Mouse (Mus musculus): ENCODE measurements around the gene Bcam. TPM values are rescaled to one million over a fixed set of nuclear protein-coding genes. Genes with fewer than 3 reads are reported as not detected.

The Bcam gene
- polyA plus RNA-seq, 1 experiment: 4.5 TPM

- Histone ChIP-seq H3K4me1 (ENCODE audit: control insufficient read depth, insufficient read depth, low read length) (peaks cover 23% of the 10 kb centered on the region), H3K4me3 (ENCODE audit: control insufficient read depth, low read depth, low read length) (no peak overlapping the region), H3K36me3 (ENCODE audit: control insufficient read depth, insufficient read depth, low read length) (no peaks in the 10 kb centered on the region), H3K27ac (ENCODE audit: control insufficient read depth, insufficient read depth, low read depth, low read length) (no peak overlapping the region), H3K27me3 (ENCODE audit: control insufficient read depth, insufficient read depth, low read length) (no peaks in the 10 kb centered on the region)
- no peak for TF ChIP-seq CTCF (IDR thresholded peaks at IDR 0.05; ENCODE audit: control insufficient read depth, insufficient read depth, insufficient replicate concordance, low read depth, low read length)
- TF ChIP-seq POLR2A (IDR thresholded peaks at IDR 0.05; ENCODE audit: control insufficient read depth, low read depth, low read length): no peak
Observed at GRCm38 (mm10) chr7:19753587-19753986, 17.2 kb downstream of the Bcam start.

GRCm38 (mm10) chr7:19752652-19753051 is 18.2 kb downstream of the Bcam start:
- TF ChIP-seq CTCF (IDR thresholded peaks at IDR 0.05; ENCODE audit: control insufficient read depth, insufficient read depth, insufficient replicate concordance, low read depth, low read length) (no peak), POLR2A (IDR thresholded peaks at IDR 0.05; ENCODE audit: control insufficient read depth, low read depth, low read length) (no peak)
- no peaks in the 10 kb centered on the region for H3K36me3 ChIP-seq (ENCODE audit: control insufficient read depth, insufficient read depth, low read length)
- no peak overlapping the region for H3K4me3 ChIP-seq (ENCODE audit: control insufficient read depth, low read depth, low read length)
- no peaks in the 10 kb centered on the region for H3K27me3 ChIP-seq (ENCODE audit: control insufficient read depth, insufficient read depth, low read length)
- H3K27ac ChIP-seq (ENCODE audit: control insufficient read depth, insufficient read depth, low read depth, low read length): no peak overlapping the region
- H3K4me1 ChIP-seq (ENCODE audit: control insufficient read depth, insufficient read depth, low read length): peaks cover 31% of the 10 kb centered on the region

DNA sequence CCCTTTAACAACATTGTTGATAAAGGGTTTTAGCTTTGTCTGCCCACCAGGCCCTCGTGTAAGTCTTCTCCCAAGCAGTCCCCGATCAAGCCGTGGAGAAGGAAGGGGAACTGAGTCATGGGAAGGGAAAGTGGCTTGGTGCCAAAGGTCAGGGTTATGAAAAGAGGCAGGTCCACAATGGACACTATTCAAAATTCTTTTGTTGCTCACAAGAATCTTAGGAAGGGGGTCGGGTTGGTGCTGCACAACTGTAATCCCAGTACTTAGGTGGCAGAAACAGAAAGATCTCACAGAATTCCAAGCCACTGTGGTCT is 19.8 kb downstream of the Bcam start:
- Histone ChIP-seq H3K27me3 (ENCODE audit: control insufficient read depth, insufficient read depth, low read length) (no peaks in the 10 kb centered on the region), H3K4me3 (ENCODE audit: control insufficient read depth, low read depth, low read length) (no peak overlapping the region), H3K4me1 (ENCODE audit: control insufficient read depth, insufficient read depth, low read length) (peaks cover 40% of the 10 kb centered on the region), H3K36me3 (ENCODE audit: control insufficient read depth, insufficient read depth, low read length) (no peaks in the 10 kb centered on the region), H3K27ac (ENCODE audit: control insufficient read depth, insufficient read depth, low read depth, low read length) (peak overlapping the region; percentile 44)
- no peak for TF ChIP-seq CTCF (IDR thresholded peaks at IDR 0.05; ENCODE audit: control insufficient read depth, insufficient read depth, insufficient replicate concordance, low read depth, low read length)
- no peak for TF ChIP-seq POLR2A (IDR thresholded peaks at IDR 0.05; ENCODE audit: control insufficient read depth, low read depth, low read length)

DNA sequence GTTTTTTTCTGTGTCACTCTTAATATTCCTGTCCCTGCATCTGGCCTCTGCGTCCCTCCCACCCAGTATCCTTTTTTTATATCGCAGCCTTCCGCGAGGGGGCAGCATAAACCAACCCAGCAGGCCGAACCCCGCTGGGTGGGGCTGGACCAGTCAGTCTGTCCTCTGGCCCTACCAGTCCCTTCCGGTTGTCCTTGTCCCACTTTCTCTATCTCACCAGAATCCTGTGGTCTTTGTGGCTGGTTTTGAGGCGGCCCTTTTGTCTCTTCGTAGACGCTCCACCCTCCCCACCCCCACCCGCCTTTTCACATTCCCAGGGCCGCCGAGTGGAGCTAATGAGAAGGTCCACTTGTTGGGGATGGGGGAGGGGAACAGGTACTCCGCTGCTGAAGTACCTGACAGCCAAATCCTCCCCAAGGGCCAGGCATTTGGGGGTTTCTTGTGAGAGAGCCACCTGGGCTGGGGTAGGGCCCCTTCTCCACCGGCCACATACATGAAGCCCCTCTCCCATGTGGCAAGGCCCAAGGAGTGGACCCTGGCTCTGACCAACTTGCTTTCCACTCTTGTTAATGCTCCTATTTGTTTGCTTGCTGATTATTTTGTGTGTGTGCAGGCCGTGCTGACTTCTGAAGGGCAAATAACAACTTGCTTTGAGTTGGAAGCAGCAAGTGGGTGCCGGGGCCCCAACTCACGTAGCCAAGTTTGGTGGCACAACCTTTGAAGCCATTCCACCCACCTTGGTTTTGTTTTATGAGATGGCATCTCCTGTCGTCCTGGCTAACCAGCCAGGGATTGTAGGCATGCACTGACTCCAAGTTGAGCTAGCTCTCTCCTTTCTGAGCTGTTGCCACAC is 20.4 kb downstream of the Bcam start, which contains the start of gene Nectin2:
Nectin2 (minus strand) TSS at position 267 of the 853 bp plus-strand sequence.
- Histone ChIP-seq H3K4me1 (ENCODE audit: control insufficient read depth, insufficient read depth, low read length) (peaks cover 40% of the 10 kb centered on the region), H3K27me3 (ENCODE audit: control insufficient read depth, insufficient read depth, low read length) (no peaks in the 10 kb centered on the region), H3K4me3 (ENCODE audit: control insufficient read depth, low read depth, low read length) (peak within 1 kb of the TSS; percentile 85), H3K27ac (ENCODE audit: control insufficient read depth, insufficient read depth, low read depth, low read length) (peak within 1 kb of the TSS; percentile 50), H3K36me3 (ENCODE audit: control insufficient read depth, insufficient read depth, low read length) (no peaks in the 10 kb centered on the region)
- TF ChIP-seq POLR2A (IDR thresholded peaks at IDR 0.05; ENCODE audit: control insufficient read depth, low read depth, low read length): no peak
- peak; percentile 67; the same call in 1 of the 2 replicates for TF ChIP-seq CTCF (IDR thresholded peaks at IDR 0.05; ENCODE audit: control insufficient read depth, insufficient read depth, insufficient replicate concordance, low read depth, low read length)

- peak overlapping the region; percentile 85 for H3K4me3 ChIP-seq (ENCODE audit: control insufficient read depth, low read depth, low read length)
- no peak; the same call in 1 of the 2 replicates for TF ChIP-seq POLR2A (IDR thresholded peaks at IDR 0.05; ENCODE audit: control insufficient read depth, low read depth, low read length)
- TF ChIP-seq CTCF (IDR thresholded peaks at IDR 0.05; ENCODE audit: control insufficient read depth, insufficient read depth, insufficient replicate concordance, low read depth, low read length): peak; percentile 91
- no peaks in the 10 kb centered on the region for H3K27me3 ChIP-seq (ENCODE audit: control insufficient read depth, insufficient read depth, low read length)
- no peaks in the 10 kb centered on the region for H3K36me3 ChIP-seq (ENCODE audit: control insufficient read depth, insufficient read depth, low read length)
- peak overlapping the region; percentile 58 for H3K27ac ChIP-seq (ENCODE audit: control insufficient read depth, insufficient read depth, low read depth, low read length)
- H3K4me1 ChIP-seq (ENCODE audit: control insufficient read depth, insufficient read depth, low read length): peaks cover 45% of the 10 kb centered on the region
Observed at GRCm38 (mm10) chr7:19749389-19750216, 21.2 kb downstream of the Bcam start.

DNA sequence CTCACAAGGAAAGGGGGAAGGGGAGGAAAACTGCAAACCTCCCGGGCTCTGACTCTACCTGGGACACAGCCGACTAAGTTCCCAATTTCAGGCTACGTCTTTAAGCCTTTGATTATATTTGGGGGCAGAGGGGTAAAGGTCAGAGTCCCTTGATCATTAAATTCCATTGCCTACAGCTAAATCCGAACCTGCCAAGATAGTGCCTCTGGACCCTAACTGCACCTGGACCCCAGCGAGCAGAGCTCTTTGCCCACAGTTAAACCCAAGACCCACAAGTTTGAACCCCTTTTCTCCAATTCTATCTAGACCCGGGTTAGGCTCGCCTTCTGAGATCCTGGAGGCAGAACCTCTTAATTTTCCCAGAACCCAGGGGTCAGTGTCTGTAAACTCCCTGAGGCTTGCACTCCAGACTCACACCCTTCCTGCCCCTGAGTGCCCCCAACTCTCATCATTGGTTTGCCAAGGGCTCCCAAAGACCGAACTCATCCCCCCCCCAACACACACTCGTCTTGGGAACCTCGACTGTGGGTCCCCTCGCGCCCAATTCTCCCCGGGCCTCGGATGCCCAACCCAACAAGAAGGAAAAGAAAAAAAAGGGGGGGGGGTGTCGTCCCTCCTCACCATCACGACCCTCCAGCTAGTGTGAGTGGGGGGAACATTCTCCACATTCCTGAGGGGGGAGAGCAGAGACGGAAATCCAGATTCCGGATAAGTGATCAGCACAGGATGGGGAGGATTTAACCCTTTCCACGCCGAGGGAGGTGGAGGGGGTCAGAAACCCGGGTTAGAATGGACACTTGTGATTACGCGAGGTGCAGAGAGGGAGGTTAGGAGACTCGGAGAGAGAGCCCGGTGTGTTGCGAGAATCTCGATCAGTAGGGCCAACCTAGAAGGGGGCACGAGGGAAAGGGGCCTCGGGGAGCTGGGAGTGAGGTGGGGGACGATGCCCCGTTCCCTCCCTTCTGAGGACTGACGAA is 22.3 kb downstream of the Bcam start:
- Histone ChIP-seq H3K4me3 (ENCODE audit: control insufficient read depth, low read depth, low read length) (peak overlapping the region; percentile 85), H3K27ac (ENCODE audit: control insufficient read depth, insufficient read depth, low read depth, low read length) (peak overlapping the region; percentile 58), H3K4me1 (ENCODE audit: control insufficient read depth, insufficient read depth, low read length) (peaks cover 45% of the 10 kb centered on the region), H3K27me3 (ENCODE audit: control insufficient read depth, insufficient read depth, low read length) (no peaks in the 10 kb centered on the region), H3K36me3 (ENCODE audit: control insufficient read depth, insufficient read depth, low read length) (no peaks in the 10 kb centered on the region)
- TF ChIP-seq POLR2A (IDR thresholded peaks at IDR 0.05; ENCODE audit: control insufficient read depth, low read depth, low read length): no peak
- TF ChIP-seq CTCF (IDR thresholded peaks at IDR 0.05; ENCODE audit: control insufficient read depth, insufficient read depth, insufficient replicate concordance, low read depth, low read length): no peak

Measured in testis, adult 2 months (tissue).